Mouse (Mus musculus): ENCODE measurements around the gene Zfp931. TPM values are rescaled to one million over a fixed set of nuclear protein-coding genes. Genes with fewer than 3 reads are reported as not detected.
"Not testable (repeated sequence)": the region's sequence is repeated elsewhere in the genome, so short reads cannot be mapped to it uniquely, and the experiment has no call there.

Zfp931 gene
- polyA plus RNA-seq, 1 experiment from 2014 or later = 20.9 TPM

DNA sequence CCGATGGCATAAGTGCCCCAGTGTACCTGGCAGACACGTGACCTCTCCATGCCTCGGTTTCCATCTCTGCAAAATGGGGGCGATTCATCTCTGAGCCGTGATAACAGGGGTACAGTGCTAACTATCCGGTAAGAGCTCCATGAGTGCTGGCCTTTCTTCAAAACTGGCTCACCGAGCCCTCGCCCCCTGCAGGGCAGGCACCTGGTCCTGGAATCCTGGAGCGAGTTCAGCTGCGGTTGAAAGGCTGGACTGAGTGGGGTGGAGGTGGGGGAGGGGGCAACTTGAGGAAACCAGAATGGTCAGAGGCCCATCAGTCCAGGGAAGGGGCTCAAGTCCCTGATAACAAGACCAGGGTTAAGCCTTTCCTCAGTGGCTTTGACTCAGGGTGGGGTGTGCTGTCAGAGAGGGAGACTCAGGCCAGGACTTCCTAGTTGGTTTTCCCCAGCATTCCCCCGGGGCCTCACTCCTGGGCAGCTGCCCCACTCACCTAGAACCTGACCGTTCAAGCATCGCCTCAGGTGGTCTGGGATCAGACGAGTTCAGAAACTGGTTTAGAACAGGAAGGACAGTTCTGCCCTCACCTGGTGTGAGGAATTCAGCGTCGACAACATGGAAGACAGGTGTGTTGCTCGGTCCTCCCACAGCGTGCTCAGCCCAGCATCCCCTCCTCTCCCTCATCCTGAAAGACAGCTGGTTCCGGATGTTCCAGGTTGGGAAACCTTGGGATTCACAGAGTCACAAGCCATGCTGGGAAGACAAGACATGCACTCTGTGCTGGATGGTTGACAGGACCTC lies 41.5 kb upstream of the Zfp931 start:
- H3K9me3 ChIP-seq (ENCODE audit: control insufficient read depth, low read length) = no peaks in the 10 kb centered on the region
- ATAC-seq (replicated peaks; ENCODE audit: low FRiP score, low TSS enrichment, low read depth) (0 out of 2 replicates have a peak, but pooled peaks have one; percentile 26), DNase-seq (ENCODE audit: low spot score) (no peak)
- no peak overlapping the region for H3K27ac ChIP-seq (ENCODE audit: low read depth)
- H3K4me3 ChIP-seq (ENCODE audit: low read depth, low read length) = peak overlapping the region; percentile 31
- 22% methylated on average over 19 of the region's 19 CpGs for WGBS
- H3K4me1 ChIP-seq (replicated peaks; ENCODE audit: control insufficient read depth, insufficient read depth, low read length) = no peaks in the 10 kb centered on the region; the same call in 1 of the 2 replicates
- no peaks in the 10 kb centered on the region for H3K36me3 ChIP-seq (ENCODE audit: control insufficient read depth, insufficient read depth, low read length)
- no peak overlapping the region for H3K9ac ChIP-seq (ENCODE audit: low read length)
- peaks cover 22% of the 10 kb centered on the region for H3K27me3 ChIP-seq (replicated peaks; ENCODE audit: control insufficient read depth, insufficient read depth, low read length)
- peak overlapping the region; percentile 81 for H3K4me2 ChIP-seq (ENCODE audit: low read length)

DNA sequence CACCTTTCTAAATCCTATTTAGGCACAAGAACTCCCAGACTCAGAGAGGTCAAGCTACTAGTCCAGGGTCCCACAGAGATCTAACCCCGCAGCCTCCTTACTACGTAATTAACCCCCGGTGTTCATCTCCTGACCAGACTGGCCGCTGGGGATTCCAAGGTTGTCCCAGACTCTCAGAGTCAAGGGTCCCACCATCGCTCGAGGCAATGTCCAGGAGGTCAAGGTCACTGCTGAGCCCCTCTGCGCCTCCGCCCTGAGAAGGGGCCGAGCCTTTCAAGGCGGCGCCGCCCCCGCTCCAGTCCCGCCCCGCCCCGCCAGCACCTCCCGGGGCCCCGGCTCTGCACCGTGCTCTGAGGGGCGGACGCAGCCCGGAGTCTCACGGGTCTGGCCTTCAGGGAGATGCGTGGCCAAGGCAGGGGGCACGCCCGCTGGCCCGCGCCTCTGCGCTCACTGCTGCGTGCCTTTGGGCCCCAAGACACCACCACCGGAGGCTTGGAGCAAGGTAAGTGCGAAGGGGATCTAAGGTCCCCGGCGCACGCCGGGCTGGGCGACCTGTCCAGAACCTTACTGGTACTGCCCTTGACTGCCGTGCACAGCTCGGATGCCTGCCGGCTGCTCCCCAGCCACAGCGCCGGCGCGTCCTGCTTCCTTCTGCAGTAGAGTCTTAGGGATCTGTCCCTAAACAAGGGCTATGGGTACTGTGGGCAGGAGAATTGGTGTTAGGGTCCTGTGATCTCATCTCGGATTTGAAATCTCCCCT lies 40.7 kb upstream of the Zfp931 start, which contains the start of gene Phactr3:
Gene Phactr3, plus strand, starts transcription at position 175 of the 760 bp plus-strand sequence.
- Histone ChIP-seq H3K4me2 (ENCODE audit: low read length) (peak within 1 kb of the TSS; percentile 81), H3K36me3 (ENCODE audit: control insufficient read depth, insufficient read depth, low read length) (no peaks in the 10 kb centered on the region), H3K4me1 (replicated peaks; ENCODE audit: control insufficient read depth, insufficient read depth, low read length) (no peaks in the 10 kb centered on the region; the same call in 1 of the 2 replicates), H3K9ac (ENCODE audit: low read length) (0 out of 2 replicates have a peak within 1 kb of the TSS, but pooled peaks have one; percentile 8), H3K4me3 (ENCODE audit: low read depth, low read length) (peak within 1 kb of the TSS; percentile 31), H3K27ac (ENCODE audit: low read depth) (no peak within 1 kb of the TSS), H3K9me3 (ENCODE audit: control insufficient read depth, low read length) (no peaks in the 10 kb centered on the region), H3K27me3 (replicated peaks; ENCODE audit: control insufficient read depth, insufficient read depth, low read length) (peaks cover 22% of the 10 kb centered on the region)
- DNase-seq (ENCODE audit: low spot score) (peak; percentile 60), ATAC-seq (replicated peaks; ENCODE audit: low FRiP score, low TSS enrichment, low read depth) (peak; percentile 77)
- WGBS = 3% methylated on average over 44 of the region's 45 CpGs

DNA sequence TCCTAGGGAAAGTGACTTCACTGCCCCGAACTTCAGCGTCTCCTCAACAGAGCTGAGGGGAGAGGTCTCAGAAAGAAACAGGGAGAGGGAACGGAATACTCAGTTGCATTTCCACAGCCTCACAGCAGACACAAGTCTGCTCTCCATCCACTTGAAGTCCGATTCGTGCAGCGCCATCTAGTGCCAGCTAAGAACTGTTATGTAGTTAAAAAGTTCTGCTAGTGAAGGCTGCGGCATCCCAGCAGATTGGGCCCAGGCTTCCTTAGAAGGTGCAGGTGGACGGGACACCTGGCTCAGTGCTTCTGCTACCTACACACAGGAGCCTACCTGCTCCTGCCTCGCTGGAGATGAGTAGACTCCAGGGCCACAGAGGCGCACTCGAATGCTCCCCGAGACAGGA lies 39.7 kb upstream of the Zfp931 start:
- no peak for ATAC-seq (replicated peaks; ENCODE audit: low FRiP score, low TSS enrichment, low read depth)

DNA sequence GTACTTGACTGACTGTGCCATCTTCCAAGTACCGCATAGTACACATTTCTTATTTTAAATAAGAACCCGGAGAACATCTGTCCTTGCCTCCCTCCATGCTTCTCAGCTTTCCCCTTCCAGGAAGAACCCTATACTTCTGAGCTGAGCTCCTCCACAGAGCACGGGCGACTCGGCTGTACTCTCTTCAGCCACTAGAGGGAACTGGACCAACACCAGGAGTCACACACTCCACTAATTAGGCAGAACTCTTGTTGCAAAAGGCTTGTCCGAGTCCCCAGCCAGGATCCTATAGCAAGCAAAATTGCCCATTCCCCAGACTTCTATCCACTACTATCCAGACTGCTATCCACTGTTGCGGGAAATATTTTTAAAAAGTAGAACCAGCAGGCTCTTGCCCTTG lies 23.7 kb upstream of the Zfp931 start:
- 12% methylated on average over 7 of the region's 7 CpGs for WGBS
- DNase-seq (ENCODE audit: low spot score) (peak; percentile 72), ATAC-seq (replicated peaks; ENCODE audit: low FRiP score, low TSS enrichment, low read depth) (0 out of 2 replicates have a peak, but pooled peaks have one; percentile 52)
- Histone ChIP-seq H3K9ac (ENCODE audit: low read length) (no peak overlapping the region), H3K4me1 (replicated peaks; ENCODE audit: control insufficient read depth, insufficient read depth, low read length) (no peaks in the 10 kb centered on the region), H3K9me3 (ENCODE audit: control insufficient read depth, low read length) (no peaks in the 10 kb centered on the region), H3K36me3 (ENCODE audit: control insufficient read depth, insufficient read depth, low read length) (no peaks in the 10 kb centered on the region), H3K27me3 (replicated peaks; ENCODE audit: control insufficient read depth, insufficient read depth, low read length) (no peaks in the 10 kb centered on the region), H3K27ac (ENCODE audit: low read depth) (no peak overlapping the region), H3K4me2 (ENCODE audit: low read length) (no peak overlapping the region), H3K4me3 (ENCODE audit: low read depth, low read length) (no peak overlapping the region)

More for the DNA sequence above, 39.7 kb upstream of the Zfp931 start:
- 22% methylated on average over 12 of the region's 12 CpGs for WGBS
- Histone ChIP-seq H3K4me2 (ENCODE audit: low read length) (no peak overlapping the region), H3K4me3 (ENCODE audit: low read depth, low read length) (no peak overlapping the region), H3K9me3 (ENCODE audit: control insufficient read depth, low read length) (no peaks in the 10 kb centered on the region), H3K36me3 (ENCODE audit: control insufficient read depth, insufficient read depth, low read length) (no peaks in the 10 kb centered on the region), H3K9ac (ENCODE audit: low read length) (no peak overlapping the region), H3K27me3 (replicated peaks; ENCODE audit: control insufficient read depth, insufficient read depth, low read length) (peaks cover 22% of the 10 kb centered on the region), H3K4me1 (replicated peaks; ENCODE audit: control insufficient read depth, insufficient read depth, low read length) (no peaks in the 10 kb centered on the region; the same call in 1 of the 2 replicates), H3K27ac (ENCODE audit: low read depth) (no peak overlapping the region)
- DNase-seq (ENCODE audit: low spot score) = peak; percentile 73

DNA sequence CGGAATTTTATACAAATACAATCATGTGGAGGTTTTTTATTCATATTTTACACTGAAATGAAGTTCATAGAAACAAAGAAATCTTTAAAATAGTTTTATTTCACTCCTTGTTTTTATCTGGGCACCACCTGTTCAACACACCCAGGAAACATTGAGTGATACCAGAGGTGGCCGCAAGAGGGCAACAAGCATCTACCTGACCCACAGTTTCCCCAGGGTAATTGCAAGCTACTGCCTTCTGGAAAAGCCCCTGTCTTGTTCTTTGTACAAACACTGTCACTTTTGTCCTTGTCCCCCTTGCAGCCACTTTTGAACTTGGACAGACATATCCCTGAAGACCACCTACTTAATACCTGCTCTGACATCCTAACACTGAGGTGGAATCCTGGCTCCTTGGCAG lies 19.7 kb upstream of the Zfp931 start:
- H3K27me3 ChIP-seq (replicated peaks; ENCODE audit: control insufficient read depth, insufficient read depth, low read length) = no peaks in the 10 kb centered on the region
- H3K9me3 ChIP-seq (ENCODE audit: control insufficient read depth, low read length) = no peaks in the 10 kb centered on the region
- H3K4me3 ChIP-seq (ENCODE audit: low read depth, low read length) = no peak overlapping the region
- ATAC-seq (replicated peaks; ENCODE audit: low FRiP score, low TSS enrichment, low read depth) (no peak), DNase-seq (ENCODE audit: low spot score) (peak; percentile 81)
- WGBS = 5% methylated on average over 2 of the region's 2 CpGs
- no peak overlapping the region for H3K27ac ChIP-seq (ENCODE audit: low read depth)
- no peak overlapping the region for H3K4me2 ChIP-seq (ENCODE audit: low read length)
- no peak overlapping the region for H3K9ac ChIP-seq (ENCODE audit: low read length)
- H3K4me1 ChIP-seq (replicated peaks; ENCODE audit: control insufficient read depth, insufficient read depth, low read length) = no peaks in the 10 kb centered on the region
- H3K36me3 ChIP-seq (ENCODE audit: control insufficient read depth, insufficient read depth, low read length) = no peaks in the 10 kb centered on the region

DNA sequence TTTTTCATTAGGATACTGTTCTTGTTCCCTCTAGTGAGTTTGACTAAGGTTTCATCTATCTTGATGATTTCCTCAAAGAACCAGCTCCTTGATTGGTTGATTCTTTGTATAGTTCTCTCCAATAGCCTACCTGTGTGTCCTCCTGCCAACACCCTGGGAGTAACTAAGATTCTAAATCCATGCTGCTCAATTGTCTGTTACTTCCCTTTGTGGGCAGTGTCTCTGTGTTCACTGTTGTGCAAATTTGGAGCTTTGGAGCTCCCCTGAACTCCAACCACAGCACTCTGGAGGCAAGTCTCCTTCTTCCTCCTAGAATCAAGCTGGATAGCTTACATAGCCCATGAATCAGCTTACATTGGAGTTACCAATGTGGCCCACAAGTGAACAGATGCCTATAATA lies 11.3 kb upstream of the Zfp931 start:
- Histone ChIP-seq H3K9me3 (ENCODE audit: control insufficient read depth, low read length) (no peaks in the 10 kb centered on the region), H3K27me3 (replicated peaks; ENCODE audit: control insufficient read depth, insufficient read depth, low read length) (no peaks in the 10 kb centered on the region), H3K36me3 (ENCODE audit: control insufficient read depth, insufficient read depth, low read length) (no peaks in the 10 kb centered on the region), H3K4me3 (ENCODE audit: low read depth, low read length) (no peak overlapping the region), H3K27ac (ENCODE audit: low read depth) (no peak overlapping the region), H3K4me2 (ENCODE audit: low read length) (no peak overlapping the region), H3K4me1 (replicated peaks; ENCODE audit: control insufficient read depth, insufficient read depth, low read length) (no peaks in the 10 kb centered on the region), H3K9ac (ENCODE audit: low read length) (no peak overlapping the region)
- no peak for DNase-seq (ENCODE audit: low spot score)
- ATAC-seq (replicated peaks; ENCODE audit: low FRiP score, low TSS enrichment, low read depth) = no peak

DNA sequence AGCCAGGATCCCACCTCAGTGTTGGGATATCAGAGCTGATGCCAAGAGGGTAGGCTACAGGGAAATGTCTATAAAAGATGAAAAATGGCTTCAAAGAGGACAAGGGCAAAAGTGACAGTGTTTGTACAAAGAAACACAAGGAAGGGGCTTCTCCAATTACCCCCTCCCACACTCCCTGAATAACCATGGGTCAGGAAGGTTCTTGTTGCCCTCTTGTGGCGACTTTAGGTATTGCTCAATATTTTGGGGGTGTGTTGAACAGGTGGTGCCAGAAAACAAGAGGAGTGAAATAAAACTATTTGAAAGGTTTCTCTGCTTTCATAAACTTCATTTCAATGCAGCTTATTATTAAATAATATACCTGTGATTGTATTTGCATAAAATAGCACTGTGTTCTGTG lies 20.1 kb downstream of the Zfp931 start:
- DNase-seq (ENCODE audit: low spot score) = peak; percentile 67
- ATAC-seq (replicated peaks; ENCODE audit: low FRiP score, low TSS enrichment, low read depth) = no peak
- no peak overlapping the region for H3K4me3 ChIP-seq (ENCODE audit: low read depth, low read length)
- no peak overlapping the region for H3K4me2 ChIP-seq (ENCODE audit: low read length)
- 0% methylated on average over 1 of the region's 1 CpGs for WGBS
- no peaks in the 10 kb centered on the region for H3K36me3 ChIP-seq (ENCODE audit: control insufficient read depth, insufficient read depth, low read length)
- H3K27me3 ChIP-seq (replicated peaks; ENCODE audit: control insufficient read depth, insufficient read depth, low read length) = no peaks in the 10 kb centered on the region
- no peak overlapping the region for H3K27ac ChIP-seq (ENCODE audit: low read depth)
- H3K9me3 ChIP-seq (ENCODE audit: control insufficient read depth, low read length) = no peaks in the 10 kb centered on the region
- H3K9ac ChIP-seq (ENCODE audit: low read length) = no peak overlapping the region
- no peaks in the 10 kb centered on the region for H3K4me1 ChIP-seq (replicated peaks; ENCODE audit: control insufficient read depth, insufficient read depth, low read length)

DNA sequence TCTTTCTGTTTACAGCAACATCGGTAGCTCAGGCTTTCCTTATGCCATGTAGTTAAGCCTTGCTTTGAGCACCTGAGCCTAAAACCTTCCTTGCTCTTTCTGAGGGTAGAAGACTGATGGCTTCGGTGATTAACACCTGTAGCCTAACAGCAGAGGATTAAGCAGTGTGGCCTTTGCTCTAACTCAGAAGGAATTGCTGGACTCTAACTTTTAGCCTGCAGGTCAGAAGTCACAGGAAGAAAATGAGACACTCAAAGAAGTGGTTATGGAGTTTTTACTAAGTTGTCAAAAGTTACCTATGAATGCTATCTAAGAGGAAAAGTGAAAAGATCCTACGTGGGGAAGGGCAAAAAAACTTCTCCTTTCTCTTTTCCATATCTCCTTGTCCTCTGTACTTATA lies 50.7 kb downstream of the Zfp931 start:
- not testable (repeated sequence) for H3K27me3 ChIP-seq (replicated peaks; ENCODE audit: control insufficient read depth, insufficient read depth, low read length); H3K4me1 ChIP-seq (replicated peaks; ENCODE audit: control insufficient read depth, insufficient read depth, low read length); DNase-seq (ENCODE audit: low spot score); H3K9me3 ChIP-seq (ENCODE audit: control insufficient read depth, low read length); H3K36me3 ChIP-seq (ENCODE audit: control insufficient read depth, insufficient read depth, low read length); H3K9ac ChIP-seq (ENCODE audit: low read length); H3K27ac ChIP-seq (ENCODE audit: low read depth); H3K4me2 ChIP-seq (ENCODE audit: low read length); ATAC-seq (replicated peaks; ENCODE audit: low FRiP score, low TSS enrichment, low read depth); H3K4me3 ChIP-seq (ENCODE audit: low read depth, low read length)
- 92% methylated on average over 2 of the region's 3 CpGs for WGBS
